Mouse (Mus musculus): Measurements from ENCODE around the gene Znrd1.

The Znrd1 gene

DNA sequence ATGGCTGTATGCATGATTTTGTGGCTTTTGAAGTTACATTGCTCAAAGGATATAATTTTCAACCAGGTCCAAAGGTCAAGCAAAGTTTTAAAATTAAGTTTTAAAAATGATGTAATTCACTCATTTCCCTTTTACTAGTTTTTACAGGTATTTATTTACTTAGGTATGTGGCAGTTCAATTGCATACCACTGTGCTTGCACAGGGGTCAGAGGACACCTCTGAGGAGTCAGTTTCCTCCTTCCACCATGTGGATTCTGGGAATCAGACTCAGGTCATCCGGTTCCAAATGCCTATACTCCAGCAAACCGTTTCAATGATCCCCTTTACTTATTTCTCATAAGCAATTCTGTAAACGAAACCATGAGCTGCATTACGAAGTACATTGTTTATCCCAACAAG, 35.6 kb downstream of the Znrd1 start:
- DNase-seq, result peak; percentile 5

DNA sequence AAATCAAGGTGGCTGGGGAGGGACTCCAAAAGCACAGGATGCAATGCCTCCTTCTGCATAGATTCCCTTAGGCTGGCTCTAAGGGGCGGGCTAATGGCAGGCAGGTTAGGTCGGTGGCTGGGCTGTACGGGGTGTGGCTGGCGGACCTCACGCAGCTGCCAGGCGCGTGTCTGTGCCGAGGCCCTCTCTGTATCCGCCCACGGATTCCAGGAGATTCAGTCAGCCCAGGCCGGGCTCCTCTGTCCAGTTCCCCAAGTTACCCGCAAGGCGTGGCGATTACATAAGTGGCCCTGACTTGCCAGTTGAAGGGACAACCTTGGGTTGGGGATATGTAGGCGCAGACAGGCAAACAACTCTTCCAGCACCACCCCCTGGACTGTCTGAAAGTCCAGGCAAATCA, 38.1 kb downstream of the Znrd1 start:
- DNase-seq, result peak; percentile 92

GRCm38 (mm10) chr17:36915076-36915475, 43.3 kb downstream of the Znrd1 start:
- DNase-seq, result peak; percentile 92

- DNase-seq, result peak; percentile 91
These were observed 44.3 kb downstream of the Znrd1 start for GRCm38 (mm10) chr17:36914108-36914507.

GRCm38 (mm10) chr17:36912031-36912430, 46.3 kb downstream of the Znrd1 start:
- peak; percentile 51 for DNase-seq

DNA sequence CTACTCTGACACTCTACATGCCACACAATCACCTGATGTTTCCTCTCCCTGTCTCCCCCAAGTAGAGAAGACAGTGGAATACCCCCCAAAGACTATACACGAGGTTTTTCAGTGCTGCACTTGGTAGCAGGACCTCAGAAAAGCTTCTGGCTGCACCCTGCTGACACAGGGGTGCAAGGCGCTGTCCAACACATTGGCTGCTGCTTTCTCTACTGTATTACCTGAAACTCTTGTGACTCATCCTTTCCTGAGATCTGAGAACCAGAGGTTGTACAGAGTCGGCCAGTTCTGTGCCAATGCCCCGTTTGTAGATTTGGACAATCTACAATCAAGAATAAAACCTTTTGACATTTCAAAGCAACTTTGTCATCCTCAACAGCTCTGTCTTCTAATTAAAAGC, 48.6 kb downstream of the Znrd1 start:
- DNase-seq, result peak; percentile 74

DNA sequence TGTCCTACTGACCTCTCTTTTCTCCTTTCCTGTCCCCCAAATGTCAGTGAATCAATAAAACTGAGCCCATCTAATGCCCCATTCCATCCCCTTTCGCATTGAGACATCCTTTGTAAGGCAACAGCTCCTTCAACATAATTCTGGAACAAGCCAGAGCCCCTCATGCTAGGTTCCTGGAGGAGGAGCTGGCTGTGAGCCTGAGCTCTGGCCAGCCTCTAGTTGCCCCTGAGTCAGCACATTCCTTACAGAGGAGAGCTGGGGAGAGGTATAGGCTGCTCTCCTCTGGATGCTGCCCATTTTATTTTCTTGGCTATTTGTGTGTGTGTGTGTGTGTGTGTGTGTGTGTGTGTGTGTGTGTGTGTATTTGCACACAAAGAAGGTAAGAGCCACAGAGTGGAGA, 50.1 kb downstream of the Znrd1 start:
- DNase-seq, result peak; percentile 73

Data from heart, adult 11 months (tissue).